Mouse (Mus musculus) urinary bladder, adult 2 months (tissue): ENCODE results near the gene Dnajc9. TPM values are rescaled to one million over a fixed set of nuclear protein-coding genes. Genes with fewer than 3 reads are reported as not detected.

Experiments used
- DNase-seq: peaks from one replicate; pipeline ENCODE4 v3.0.0; 2022; ENCODE audit warnings: low spot score
- polyA plus RNA-seq: library from polyadenylated mRNA; depleted of rRNA; stranded (reverse); fragments of >200 nt; gene quantifications from 2 replicates; pipeline ENCODE4 v1.2.3, GENCODE M21; 2012; rRNA removed

Gene Dnajc9
- polyA plus RNA-seq, 1 experiment: 24.8 TPM

- no peak for DNase-seq
Measured at GRCm38 (mm10) chr14:20363230-20363629, 25.5 kb downstream of the Dnajc9 start.

GRCm38 (mm10) chr14:20347991-20348541 lies 40.6 kb downstream of the Dnajc9 start, which contains the start of the genes Ecd and Fam149b:
Gene Ecd, minus strand, starts transcription at chr14:20348121.
Gene Fam149b, plus strand, starts transcription at chr14:20348162.
- peak; percentile 84 for DNase-seq

- DNase-seq: no peak
Measured at GRCm38 (mm10) chr14:20347441-20347990, 41.2 kb downstream of the Dnajc9 start.

- DNase-seq: no peak
Measured at GRCm38 (mm10) chr14:20345885-20346284, 42.8 kb downstream of the Dnajc9 start.

GRCm38 (mm10) chr14:20340866-20341265 lies 47.8 kb downstream of the Dnajc9 start:
- no peak for DNase-seq

- DNase-seq: no peak
Measured at GRCm38 (mm10) chr14:20340149-20340548, 48.6 kb downstream of the Dnajc9 start.

DNA sequence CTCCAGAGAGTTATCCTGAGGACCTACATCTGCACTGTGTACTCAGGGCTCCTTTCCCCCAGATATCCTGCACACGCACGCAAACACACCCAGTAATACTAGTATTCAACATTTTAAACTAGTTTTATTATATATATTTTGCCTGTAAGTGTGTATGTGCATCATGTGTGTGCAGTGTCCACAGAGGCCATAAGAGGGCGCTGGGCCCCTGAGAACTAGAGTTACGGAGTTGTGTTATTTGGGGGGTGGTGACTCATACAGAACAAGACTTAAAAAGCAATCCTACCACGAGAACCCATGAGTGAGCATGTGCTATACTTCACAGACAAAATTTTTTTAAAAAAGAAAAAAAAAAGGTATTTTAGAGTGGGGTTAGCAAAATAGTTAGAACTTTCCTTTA lies 49.3 kb downstream of the Dnajc9 start:
- no peak for DNase-seq

Other genes starting within 250 kb of the Dnajc9 start
- 3.9 and 4.6 TPM in 2 replicates for gene Kcnk5, start 207.1 kb downstream of the Dnajc9 start, polyA plus RNA-seq
- 0.14 TPM in 1 of 2 replicates, not detected in the other for gene Kcnk16, start 119.7 kb downstream of the Dnajc9 start, polyA plus RNA-seq
- gene Nudt13, start 94.2 kb downstream of the Dnajc9 start, polyA plus RNA-seq: 39.0 and 48.2 TPM in 2 replicates
- gene Ecd, start 40.8 kb downstream of the Dnajc9 start, polyA plus RNA-seq: 24.8 and 25.6 TPM in 2 replicates
- gene Fam149b, start 40.7 kb downstream of the Dnajc9 start, polyA plus RNA-seq: 41.3 and 43.4 TPM in 2 replicates
- gene Mrps16, start 4.7 kb upstream of the Dnajc9 start, polyA plus RNA-seq: 41.1 and 46.9 TPM in 2 replicates
- gene Cfap70, start 63.3 kb upstream of the Dnajc9 start, polyA plus RNA-seq: 0.21 and 0.40 TPM in 2 replicates
- gene Anxa7, start 91.2 kb upstream of the Dnajc9 start, polyA plus RNA-seq: 136 and 140 TPM in 2 replicates
- gene Mss51, start 108.0 kb upstream of the Dnajc9 start, polyA plus RNA-seq: 0.87 and 1.3 TPM in 2 replicates
- 53.9 and 62.1 TPM in 2 replicates for gene Ppp3cb, start 157.7 kb upstream of the Dnajc9 start, polyA plus RNA-seq